In the genomic region with DNA sequence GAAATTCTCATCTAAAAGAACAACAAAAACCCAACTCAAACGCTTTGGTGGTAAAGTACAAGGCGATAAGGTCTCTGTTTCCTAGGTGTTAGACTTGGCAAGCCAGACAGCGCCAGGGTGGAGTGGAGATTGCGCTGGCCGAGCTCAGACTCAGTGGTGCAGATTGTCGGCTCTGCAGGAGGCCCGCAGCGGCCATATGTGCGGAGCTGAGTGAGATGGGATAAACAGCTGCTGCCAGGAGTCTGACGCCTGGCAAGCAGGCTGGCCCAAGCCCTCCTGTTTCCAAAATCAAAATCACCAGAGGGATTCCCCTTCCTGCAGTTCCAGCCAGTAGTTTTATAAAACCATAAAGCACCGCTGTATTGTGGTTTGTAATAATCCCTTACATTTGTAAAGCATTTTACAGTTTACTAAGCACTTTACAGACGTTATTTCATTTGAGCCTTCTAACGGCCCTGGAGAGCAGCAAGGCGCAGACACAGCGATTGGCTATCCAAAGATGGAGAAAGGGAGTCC, we compare ENCODE assay signal across 8 mouse cellular contexts. TPM values are rescaled to one million over a fixed set of nuclear protein-coding genes. Genes with fewer than 3 reads are reported as not detected.
A peak's percentile ranks its signal among the peaks of the same experiment; 100 is the strongest.
DNase-seq lines count a peak whose midpoint lies in the region; ATAC-seq and TF ChIP-seq lines count a peak whose summit lies in the region.

No protein-coding gene starts in this region.

- intact Hi-C loops in left cerebral cortex, postnatal 4 days (cut with DNase I), result loop anchor here (5.0 to 10.0 kb wide), 2 partner anchors 78 to 175 kb away; no protein-coding TSS in a partner anchor
- intact Hi-C loops in left cerebral cortex, postnatal 14 days (cut with DNase I), result loop anchor here (5.0 kb wide), 2 partner anchors 78 to 173 kb away; no protein-coding TSS in a partner anchor

- peak overlapping the region; percentile 18 for H3K4me3 ChIP-seq in heart, embryonic 13.5 days
- H3K4me3 ChIP-seq in liver, adult 2 months (ENCODE audit: insufficient read depth, low read depth, low read length), result no peak overlapping the region
- H3K4me3 ChIP-seq in stomach, embryonic 16.5 days (replicated peaks; ENCODE audit: low read length), result peak overlapping the region; percentile 9; the same call in 1 of the 2 replicates

- H3K79me2 ChIP-seq in liver, adult 2 months (ENCODE audit: control insufficient read depth, insufficient read depth, low read length), result no peaks in the 10 kb centered on the region

- H3K4me1 ChIP-seq in heart, embryonic 13.5 days, result peaks cover 50% of the 10 kb centered on the region
- H3K4me1 ChIP-seq in liver, adult 2 months (ENCODE audit: control insufficient read depth, insufficient read depth, low read length), result no peaks in the 10 kb centered on the region; the same call in 1 of the 2 replicates
- peaks cover 32% of the 10 kb centered on the region for H3K4me1 ChIP-seq in stomach, embryonic 16.5 days (ENCODE audit: control insufficient read depth, insufficient read depth, low read length)

- no peaks in the 10 kb centered on the region for H3K9me3 ChIP-seq in heart, embryonic 13.5 days
- H3K9me3 ChIP-seq in stomach, embryonic 16.5 days (replicated peaks; ENCODE audit: control insufficient read depth, low read length), result no peaks in the 10 kb centered on the region

- WGBS in heart, embryonic 13.5 days, result 6% methylated on average over 15 of the region's 15 CpGs
- WGBS in liver, adult 2 months, result 30% methylated on average over 15 of the region's 15 CpGs
- WGBS in stomach, embryonic 16.5 days, result 18% methylated on average over 15 of the region's 15 CpGs

- H3K9ac ChIP-seq in heart, embryonic 13.5 days, result peak overlapping the region; percentile 68
- H3K9ac ChIP-seq in liver, adult 2 months (ENCODE audit: low read depth, low read length), result no peak overlapping the region
- peak overlapping the region; percentile 58 for H3K9ac ChIP-seq in stomach, embryonic 16.5 days (ENCODE audit: low read length)

- peak overlapping the region; percentile 61 for H3K4me2 ChIP-seq in heart, embryonic 13.5 days
- H3K4me2 ChIP-seq in stomach, embryonic 16.5 days (ENCODE audit: low read depth, low read length), result peak overlapping the region; percentile 40

- no peaks in the 10 kb centered on the region for H3K27me3 ChIP-seq in heart, embryonic 13.5 days (replicated peaks)
- no peaks in the 10 kb centered on the region for H3K27me3 ChIP-seq in liver, adult 2 months (ENCODE audit: control insufficient read depth, insufficient read depth, low read length)
- H3K27me3 ChIP-seq in stomach, embryonic 16.5 days (ENCODE audit: control insufficient read depth, insufficient read depth, low read length), result no peaks in the 10 kb centered on the region

- TF ChIP-seq CTCF in liver, adult 2 months (IDR thresholded peaks at IDR 0.05; ENCODE audit: low read depth, low read length), result no peak

- peak; percentile 49; the same call in 1 of the 2 replicates for ATAC-seq in heart, embryonic 13.5 days (ENCODE audit: extremely low read depth, insufficient number of reproducible peaks, low FRiP score, low TSS enrichment)
- no peak for ATAC-seq in stomach, embryonic 16.5 days (ENCODE audit: insufficient read depth, low FRiP score)

- H3K27ac ChIP-seq in heart, embryonic 13.5 days (replicated peaks), result peak overlapping the region; percentile 73
- peak overlapping the region; percentile 25; the same call in 1 of the 2 replicates for H3K27ac ChIP-seq in liver, adult 2 months (replicated peaks; ENCODE audit: insufficient read depth, low read depth, low read length)
- peak overlapping the region; percentile 72 for H3K27ac ChIP-seq in stomach, embryonic 16.5 days (ENCODE audit: low read length)

- TF ChIP-seq POLR2A in liver, adult 2 months (IDR thresholded peaks at IDR 0.05; ENCODE audit: extremely low read depth, insufficient read depth, low read length), result no peak

- peak; percentile 90 for DNase-seq in left cerebral cortex, postnatal 4 days
- no peak for DNase-seq in left cerebral cortex, adult 18-20 months (ENCODE audit: low spot score in 2 of 2)
- peak; percentile 77 to 80 for DNase-seq in cerebellum, postnatal 14 days
- no peak for DNase-seq in liver, adult 2 months (ENCODE audit: extremely low read depth, low read depth, low spot score)
- no peak for DNase-seq in layer of hippocampus, adult 9-10 months (ENCODE audit: low spot score)
- DNase-seq in left cerebral cortex, postnatal 14 days (ENCODE audit: low spot score in 2 of 2), result no peak

- H3K36me3 ChIP-seq in heart, embryonic 13.5 days, result no peaks in the 10 kb centered on the region
- no peaks in the 10 kb centered on the region for H3K36me3 ChIP-seq in liver, adult 2 months (ENCODE audit: control insufficient read depth, insufficient read depth, low read length)
- no peaks in the 10 kb centered on the region for H3K36me3 ChIP-seq in stomach, embryonic 16.5 days (ENCODE audit: control insufficient read depth, insufficient read depth, low read length)

RNA-seq across cellular contexts. Expression of gene Ttc30a2, which starts 18.1 kb away (rescaled TPM):
- under 1 TPM; 0.66 to 0.81 TPM for total RNA-seq in left cerebral cortex, postnatal 4 days (2021)
- under 1 TPM; 0.37 to 0.49 TPM for total RNA-seq in left cerebral cortex, adult 18-20 months (2021)
- polyA plus RNA-seq in heart, embryonic 13.5 days (2015; fragmentation: Nextera tagmentation; extraction: Ambion mirVana), result 0.99 and 1.2 TPM in 2 replicates
- total RNA-seq in liver, adult 2 months (2014; rRNA removed), result 0.18 and 0.27 TPM in 2 replicates
- polyA plus RNA-seq in liver, adult 2 months (2012; rRNA removed), result 0.09 and 0.22 TPM in 2 replicates
- polyA plus RNA-seq in stomach, embryonic 16.5 days (2015; fragmentation: Nextera tagmentation; extraction: Ambion mirVana), result 0.35 and 0.67 TPM in 2 replicates
- total RNA-seq in left cerebral cortex, postnatal 14 days (2021), result under 1 TPM; 0.24 to 0.30 TPM

RNA-seq across cellular contexts. Expression of gene Ttc30b, which starts 21.5 kb away (rescaled TPM):
- 10 to 100 TPM; 13.6 to 14.4 TPM for total RNA-seq in left cerebral cortex, postnatal 4 days (2021)
- total RNA-seq in left cerebral cortex, adult 18-20 months (2021), result 10 to 100 TPM; 11.1 to 12.4 TPM
- 8.6 and 10.6 TPM in 2 replicates for polyA plus RNA-seq in heart, embryonic 13.5 days (2015; fragmentation: Nextera tagmentation; extraction: Ambion mirVana)
- total RNA-seq in liver, adult 2 months (2014; rRNA removed), result 5.5 and 8.7 TPM in 2 replicates
- polyA plus RNA-seq in liver, adult 2 months (2012; rRNA removed), result 3.5 and 4.1 TPM in 2 replicates
- polyA plus RNA-seq in stomach, embryonic 16.5 days (2015; fragmentation: Nextera tagmentation; extraction: Ambion mirVana), result 12.3 and 13.7 TPM in 2 replicates
- 10 to 100 TPM; 10.1 to 11.5 TPM for total RNA-seq in left cerebral cortex, postnatal 14 days (2021)

RNA-seq across cellular contexts. Expression of gene Ttc30a1, which starts 21.9 kb away (rescaled TPM):
- 1 to 10 TPM; 3.7 to 4.4 TPM for total RNA-seq in left cerebral cortex, postnatal 4 days (2021)
- 1 to 10 TPM; 2.4 to 2.5 TPM for total RNA-seq in left cerebral cortex, adult 18-20 months (2021)
- polyA plus RNA-seq in heart, embryonic 13.5 days (2015; fragmentation: Nextera tagmentation; extraction: Ambion mirVana), result 5.5 and 5.6 TPM in 2 replicates
- 1.3 and 1.4 TPM in 2 replicates for total RNA-seq in liver, adult 2 months (2014; rRNA removed)
- 0.92 and 0.98 TPM in 2 replicates for polyA plus RNA-seq in liver, adult 2 months (2012; rRNA removed)
- 7.2 and 7.6 TPM in 2 replicates for polyA plus RNA-seq in stomach, embryonic 16.5 days (2015; fragmentation: Nextera tagmentation; extraction: Ambion mirVana)
- 1 to 10 TPM; 2.2 to 3.5 TPM for total RNA-seq in left cerebral cortex, postnatal 14 days (2021)

Comparison
In these comparisons a context has a peak if more than half of its experiments do, and no peak if none do; other contexts are left out.
1. DNase-seq: peak in left cerebral cortex, postnatal 4 days (single experiment) and cerebellum, postnatal 14 days (2 of 2); none in left cerebral cortex, adult 18-20 months (0 of 2), liver, adult 2 months (single experiment), layer of hippocampus, adult 9-10 months (single experiment) and left cerebral cortex, postnatal 14 days (0 of 2).
2. Peak in every context shown above with its lines, with median percentiles within 50 percentile points of each other: H3K27ac ChIP-seq.